Mouse (Mus musculus) kidney, postnatal 4 days (tissue): ENCODE data around the gene Tas1r1.

Experiments
- DNase-seq, 2 experiments: peaks; one replicate each; pipeline ENCODE4 v3.0.0; 2021; ENCODE audit warnings: mixed read lengths in 2 of 2

Gene Tas1r1

GRCm38 (mm10) chr4:152038225-152038984 is at the start of gene Tas1r1:
Gene Tas1r1 (minus strand): TSS chr4:152038568.
- DNase-seq: no peak

- no peak for DNase-seq
These were observed 49.8 kb upstream of the Tas1r1 start for GRCm38 (mm10) chr4:152088133-152088532.

GRCm38 (mm10) chr4:152087211-152088081 is 49.1 kb upstream of the Tas1r1 start:
- DNase-seq: no peak

GRCm38 (mm10) chr4:152086505-152087210 is 48.3 kb upstream of the Tas1r1 start:
- peak; percentile 73 to 81 for DNase-seq

- no peak for DNase-seq
These were observed 46.2 kb upstream of the Tas1r1 start for GRCm38 (mm10) chr4:152084616-152085015.

- no peak for DNase-seq
These were observed 45.3 kb upstream of the Tas1r1 start for GRCm38 (mm10) chr4:152083611-152084220.

- peak; percentile 66 to 75 for DNase-seq
These were observed 41.6 kb upstream of the Tas1r1 start for GRCm38 (mm10) chr4:152079931-152080330.

- no peak for DNase-seq
These were observed 40.9 kb upstream of the Tas1r1 start for GRCm38 (mm10) chr4:152079261-152079660.

GRCm38 (mm10) chr4:152078105-152078530 is 39.8 kb upstream of the Tas1r1 start:
- DNase-seq: no peak

- no peak for DNase-seq
These were observed 38.8 kb upstream of the Tas1r1 start for GRCm38 (mm10) chr4:152077191-152077590.

- DNase-seq: no peak
These were observed 36.2 kb upstream of the Tas1r1 start for GRCm38 (mm10) chr4:152074548-152074947.

- no peak for DNase-seq
These were observed 35.3 kb upstream of the Tas1r1 start for GRCm38 (mm10) chr4:152073715-152074114.

- DNase-seq: no peak
These were observed 34.3 kb upstream of the Tas1r1 start for GRCm38 (mm10) chr4:152072655-152073054.

- peak in 1 of 2 experiments; percentile 48 for DNase-seq
These were observed 33.8 kb upstream of the Tas1r1 start, which contains the start of gene Plekhg5 for GRCm38 (mm10) chr4:152072121-152072601. Gene Plekhg5 (plus strand): TSS chr4:152072498.

- DNase-seq: no peak
These were observed 32.4 kb upstream of the Tas1r1 start for GRCm38 (mm10) chr4:152070494-152071396.

- DNase-seq: no peak
These were observed 30.9 kb upstream of the Tas1r1 start for GRCm38 (mm10) chr4:152069245-152069644.

- no peak for DNase-seq
These were observed 29.9 kb upstream of the Tas1r1 start for GRCm38 (mm10) chr4:152068166-152068724.

GRCm38 (mm10) chr4:152067280-152067679 is 28.9 kb upstream of the Tas1r1 start:
- DNase-seq: no peak

GRCm38 (mm10) chr4:152062390-152063110 is 24.2 kb upstream of the Tas1r1 start:
- peak; percentile 41 to 56 for DNase-seq

GRCm38 (mm10) chr4:152044609-152045008 is 6.2 kb upstream of the Tas1r1 start:
- DNase-seq: peak in 1 of 2 experiments; percentile 38
